Mouse (Mus musculus): ENCODE data around the gene Ppp1r11. TPM values are rescaled to one million over a fixed set of nuclear protein-coding genes. Genes with fewer than 3 reads are reported as not detected.

The Ppp1r11 gene
- polyA plus RNA-seq, 1 experiment from 2014 or later, result 78.5 TPM

Other genes with a start within 250 kb of the Ppp1r11 start
- gene H2-M10.5, start 178.8 kb downstream of the Ppp1r11 start, polyA plus RNA-seq (2014; fragmentation: Nextera tagmentation; extraction: Ambion mirVana), result not detected in 2 replicates
- not detected in 2 replicates for gene H2-M10.6, start 139.6 kb downstream of the Ppp1r11 start, polyA plus RNA-seq (2014; fragmentation: Nextera tagmentation; extraction: Ambion mirVana)
- gene Trim26, start 114.6 kb downstream of the Ppp1r11 start, polyA plus RNA-seq (2014; fragmentation: Nextera tagmentation; extraction: Ambion mirVana), result 16.6 and 20.7 TPM in 2 replicates
- gene Trim15, start 84.5 kb downstream of the Ppp1r11 start, polyA plus RNA-seq (2014; fragmentation: Nextera tagmentation; extraction: Ambion mirVana), result 0.18 and 0.29 TPM in 2 replicates
- gene Trim10, start 82.2 kb downstream of the Ppp1r11 start, polyA plus RNA-seq (2014; fragmentation: Nextera tagmentation; extraction: Ambion mirVana), result 70.1 and 81.4 TPM in 2 replicates
- not detected in 2 replicates for gene Trim40, start 61.6 kb downstream of the Ppp1r11 start, polyA plus RNA-seq (2014; fragmentation: Nextera tagmentation; extraction: Ambion mirVana)
- not detected in 2 replicates for gene Trim31, start 53.6 kb downstream of the Ppp1r11 start, polyA plus RNA-seq (2014; fragmentation: Nextera tagmentation; extraction: Ambion mirVana)
- gene Rnf39, start 8.8 kb downstream of the Ppp1r11 start, polyA plus RNA-seq (2014; fragmentation: Nextera tagmentation; extraction: Ambion mirVana), result 0.14 TPM in 1 of 2 replicates, not detected in the other
- gene Znrd1, start 6.8 kb upstream of the Ppp1r11 start, polyA plus RNA-seq (2014; fragmentation: Nextera tagmentation; extraction: Ambion mirVana), result 55.2 and 62.2 TPM in 2 replicates
- gene Znrd1as, start 6.9 kb upstream of the Ppp1r11 start, polyA plus RNA-seq (2014; fragmentation: Nextera tagmentation; extraction: Ambion mirVana), result 5.4 and 6.6 TPM in 2 replicates
- gene 2410137M14Rik, start 29.5 kb upstream of the Ppp1r11 start, polyA plus RNA-seq (2014; fragmentation: Nextera tagmentation; extraction: Ambion mirVana), result not detected in 2 replicates
- gene H2-M5, start 37.8 kb upstream of the Ppp1r11 start, polyA plus RNA-seq (2014; fragmentation: Nextera tagmentation; extraction: Ambion mirVana), result 0.08 and 0.09 TPM in 2 replicates
- 28.3 and 28.8 TPM in 2 replicates for gene Zfp57, start 49.4 kb upstream of the Ppp1r11 start, polyA plus RNA-seq (2014; fragmentation: Nextera tagmentation; extraction: Ambion mirVana)
- gene Mog, start 71.7 kb upstream of the Ppp1r11 start, polyA plus RNA-seq (2014; fragmentation: Nextera tagmentation; extraction: Ambion mirVana), result 0.14 TPM in 1 of 2 replicates, not detected in the other
- gene Gabbr1, start 94.2 kb upstream of the Ppp1r11 start, polyA plus RNA-seq (2014; fragmentation: Nextera tagmentation; extraction: Ambion mirVana), result 2.9 and 3.9 TPM in 2 replicates
- gene Olfr90, start 136.8 kb upstream of the Ppp1r11 start, polyA plus RNA-seq (2014; fragmentation: Nextera tagmentation; extraction: Ambion mirVana), result not detected in 2 replicates
- gene Olfr91, start 146.5 kb upstream of the Ppp1r11 start, polyA plus RNA-seq (2014; fragmentation: Nextera tagmentation; extraction: Ambion mirVana), result 0.06 TPM in 1 of 2 replicates, not detected in the other
- not detected in 2 replicates for gene Olfr92, start 168.3 kb upstream of the Ppp1r11 start, polyA plus RNA-seq (2014; fragmentation: Nextera tagmentation; extraction: Ambion mirVana)
- not detected in 2 replicates for gene Olfr93, start 209.8 kb upstream of the Ppp1r11 start, polyA plus RNA-seq (2014; fragmentation: Nextera tagmentation; extraction: Ambion mirVana)
- gene Ubd, start 242.2 kb upstream of the Ppp1r11 start, polyA plus RNA-seq (2014; fragmentation: Nextera tagmentation; extraction: Ambion mirVana), result not detected in 2 replicates
- not detected in 2 replicates for gene Olfr94, start 249.3 kb upstream of the Ppp1r11 start, polyA plus RNA-seq (2014; fragmentation: Nextera tagmentation; extraction: Ambion mirVana)